Mouse (Mus musculus) midbrain, postnatal 0 days (tissue): ENCODE measurements around the gene Setd5. TPM values are rescaled to one million over a fixed set of nuclear protein-coding genes. Genes with fewer than 3 reads are reported as not detected.

Source experiments
- ATAC-seq: fragments of 200-750 bp; cut with Nextera tagmentation; 2 replicates; pipeline ENCODE4 v1.8.0; 2017; ENCODE audit warnings: moderate number of reproducible peaks, mild to moderate bottlenecking, moderate TSS enrichment, moderate library complexity; ENCODE audit not compliant: low FRiP score
- DNase-seq: peaks from one replicate; pipeline ENCODE4 v3.0.0-alpha.2; 2015; ENCODE audit warnings: low spot score
- H3K27ac ChIP-seq: fragments of 300-500 bp; sonication (generic); 2 replicates; pipeline ENCODE4 v1.5.1; 2014; ENCODE audit warnings: low read depth, mild to moderate bottlenecking, low read length, mixed read lengths
- H3K27me3 ChIP-seq: fragments of 300-500 bp; sonication (generic); 2 replicates; pipeline ENCODE4 v1.6.1; 2014; ENCODE audit warnings: low read length, control low read depth, mixed read lengths; ENCODE audit not compliant: insufficient read depth
- H3K36me3 ChIP-seq: fragments of 300-500 bp; sonication (generic); 2 replicates; pipeline ENCODE4 v1.6.1; 2014; ENCODE audit warnings: low read length, control low read depth, mixed read lengths; ENCODE audit not compliant: insufficient read depth
- H3K4me1 ChIP-seq: fragments of 300-500 bp; sonication (generic); 2 replicates; pipeline ENCODE4 v1.6.1; 2014; ENCODE audit warnings: mild to moderate bottlenecking, control low read depth, antibody characterized with exemption, low read length, mixed read lengths; ENCODE audit not compliant: insufficient read depth
- H3K4me2 ChIP-seq: fragments of 300-500 bp; sonication (generic); 2 replicates; pipeline ENCODE4 v1.6.1; 2014; ENCODE audit warnings: low read depth, mild to moderate bottlenecking, low read length, mixed read lengths; ENCODE audit not compliant: poor library complexity, severe bottlenecking
- H3K4me3 ChIP-seq: fragments of 300-500 bp; sonication (generic); 2 replicates; pipeline ENCODE4 v1.5.1; 2014; ENCODE audit warnings: low read depth, mild to moderate bottlenecking, low read length, moderate library complexity
- H3K9ac ChIP-seq: fragments of 300-500 bp; sonication (generic); replicated peaks from 2 replicates; pipeline ENCODE4 v1.6.1; 2014; ENCODE audit warnings: mild to moderate bottlenecking, low read length, moderate library complexity, mixed read lengths; ENCODE audit not compliant: poor library complexity, severe bottlenecking
- H3K9me3 ChIP-seq: fragments of 300-500 bp; sonication (generic); 2 replicates; pipeline ENCODE4 v1.6.1; 2016; ENCODE audit warnings: low read length, control low read depth
- CTCF ChIP-seq: IDR thresholded peaks from 2 replicates; pipeline ENCODE4 v1.5.1; 2016; ENCODE audit warnings: antibody characterized with exemption, mild to moderate bottlenecking
- WGBS: fragments of 180-500 bp; shearing (Covaris S2); extraction: QIAGEN DNeasy Blood & Tissue Kit; methylation state at CpG from one replicate; pipeline ENCODE4 v1.1.7; 2014; 5-methylcytosine and 5-hydroxymethylcytosine counted together
- polyA plus RNA-seq: library from polyadenylated mRNA; unstranded; fragments of >200 nt; fragmentation: Nextera tagmentation; extraction: Ambion mirVana; gene quantifications from 2 replicates; pipeline ENCODE4 v1.2.1, GENCODE M21; 2015
- total RNA-seq: library from RNA; depleted of rRNA; stranded (reverse); fragments of >200 nt; gene quantifications from 2 replicates; pipeline ENCODE4 v1.2.3, GENCODE M21; 2014; rRNA removed

Gene Setd5
- total and polyA plus RNA-seq, 2 experiments from 2014 or later: 50.6 to 103 TPM

DNA sequence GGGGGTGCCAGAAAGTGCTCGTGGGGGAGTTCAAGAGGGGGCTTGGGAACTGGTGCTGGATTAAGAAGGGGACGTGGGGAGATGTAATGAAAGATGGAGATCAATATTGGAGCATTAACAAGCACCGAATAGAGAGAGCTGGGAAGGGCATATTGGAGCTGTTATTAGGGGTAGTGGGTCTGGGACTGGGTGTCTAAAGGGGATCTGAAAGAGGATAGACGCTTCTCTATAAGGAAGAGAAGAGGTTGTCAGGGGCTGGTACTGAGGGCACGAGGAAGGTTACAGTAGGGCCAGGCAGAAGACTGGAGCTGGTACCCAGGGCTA, 117.3 kb downstream of the Setd5 start:
- Histone ChIP-seq H3K9me3 (no peaks in the 10 kb centered on the region), H3K4me3 (peak overlapping the region; percentile 83), H3K4me1 (peaks cover 18% of the 10 kb centered on the region), H3K27ac (peak overlapping the region; percentile 81), H3K36me3 (no peaks in the 10 kb centered on the region), H3K4me2 (peak overlapping the region; percentile 75), H3K27me3 (no peaks in the 10 kb centered on the region), H3K9ac (peak overlapping the region; percentile 93)
- no peak for TF ChIP-seq CTCF
- ATAC-seq: no peak
- no peak for DNase-seq
- WGBS: under 1% methylated on average over 5 of the region's 5 CpGs

DNA sequence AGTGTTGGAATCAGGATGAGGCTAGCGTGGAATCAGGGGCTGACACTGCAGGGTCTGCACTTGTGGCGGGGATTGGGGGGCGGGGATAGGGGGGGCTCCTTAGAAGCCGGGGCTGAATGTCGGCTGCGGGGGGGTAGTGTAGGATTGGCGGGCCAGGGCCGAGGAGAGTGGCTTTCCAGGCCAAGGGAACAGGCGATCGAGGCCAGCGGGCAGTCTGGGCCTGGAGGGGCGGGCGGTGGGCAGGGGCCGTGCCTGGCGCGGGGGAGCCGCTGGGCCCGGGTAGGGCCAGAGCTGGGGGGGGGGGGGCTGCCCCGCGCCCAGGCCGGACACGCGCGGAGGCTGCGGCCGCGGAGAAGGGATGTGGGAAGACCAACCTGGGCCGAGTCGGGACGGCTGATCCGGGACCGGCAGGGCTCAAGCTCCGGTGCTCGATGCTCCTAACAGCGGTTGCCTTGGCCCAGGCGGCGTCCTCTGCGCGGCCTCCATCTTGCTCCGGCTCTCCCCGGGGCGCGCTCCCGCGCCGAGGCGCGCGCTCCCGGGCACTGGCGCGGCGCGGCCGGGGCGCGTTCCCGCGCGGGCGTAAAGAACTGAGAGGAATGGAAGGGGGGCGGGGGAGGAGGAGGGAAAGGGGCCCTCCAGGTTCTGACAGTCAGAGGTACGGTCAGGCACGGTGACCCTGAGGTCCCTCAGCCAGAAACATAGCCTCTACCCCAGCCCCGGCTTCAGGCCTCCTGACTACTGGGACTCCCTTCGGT, 117.9 kb downstream of the Setd5 start, which contains the start of gene Lhfpl4:
Gene Lhfpl4 (minus strand): TSS at position 544 of the 755 bp plus-strand sequence.
- TF ChIP-seq CTCF: no peak
- no peaks in the 10 kb centered on the region for H3K36me3 ChIP-seq
- H3K27me3 ChIP-seq: no peaks in the 10 kb centered on the region
- DNase-seq (peak; percentile 75), ATAC-seq (peak; percentile 84)
- no peaks in the 10 kb centered on the region for H3K9me3 ChIP-seq
- WGBS: under 1% methylated on average over 36 of the region's 66 CpGs
- peak within 1 kb of the TSS; percentile 83 for H3K4me3 ChIP-seq
- peak within 1 kb of the TSS; percentile 81 for H3K27ac ChIP-seq
- H3K9ac ChIP-seq: peak within 1 kb of the TSS; percentile 93
- peaks cover 18% of the 10 kb centered on the region for H3K4me1 ChIP-seq
- peak within 1 kb of the TSS; percentile 75 for H3K4me2 ChIP-seq

DNA sequence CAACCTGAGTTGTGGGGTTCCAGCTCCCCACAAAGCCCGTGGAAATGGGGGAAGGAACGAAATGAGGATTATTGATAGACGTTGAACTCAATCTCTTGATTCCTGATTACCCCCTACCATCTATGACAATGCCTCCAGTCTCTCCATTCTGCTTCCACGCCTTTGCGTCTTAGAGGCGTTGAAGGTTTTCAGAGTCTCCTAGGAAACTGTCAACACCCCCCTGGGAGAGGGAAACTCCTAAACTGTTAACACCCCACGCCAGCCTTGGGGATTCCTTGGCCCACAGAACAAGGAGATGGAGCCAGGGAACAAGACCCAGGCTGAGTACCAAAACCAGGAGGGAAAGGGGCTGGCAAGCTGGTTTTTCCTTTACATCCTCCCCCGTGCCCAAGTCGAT, 118.4 kb downstream of the Setd5 start:
- Histone ChIP-seq H3K27me3 (no peaks in the 10 kb centered on the region), H3K4me2 (peak overlapping the region; percentile 75), H3K36me3 (no peaks in the 10 kb centered on the region), H3K9ac (peak overlapping the region; percentile 93), H3K4me1 (peaks cover 18% of the 10 kb centered on the region), H3K4me3 (peak overlapping the region; percentile 83), H3K27ac (peak overlapping the region; percentile 81), H3K9me3 (no peaks in the 10 kb centered on the region)
- peak; percentile 37 for DNase-seq
- TF ChIP-seq CTCF: no peak
- 0 out of 2 replicates have a peak, but pooled peaks have one; percentile 9 for ATAC-seq
- WGBS: 4% methylated on average over 9 of the region's 9 CpGs

Other genes starting within 250 kb of the Setd5 start
- gene Srgap3, start 130.1 kb upstream of the Setd5 start, total RNA-seq: 58.6 and 77.6 TPM in 2 replicates
- gene Srgap3, start 130.1 kb upstream of the Setd5 start, polyA plus RNA-seq: 20.9 and 29.8 TPM in 2 replicates
- 33.7 and 49.2 TPM in 2 replicates for gene Thumpd3, start 31.1 kb upstream of the Setd5 start, total RNA-seq
- gene Thumpd3, start 31.1 kb upstream of the Setd5 start, polyA plus RNA-seq: 38.3 and 40.5 TPM in 2 replicates
- 81.3 and 92.6 TPM in 2 replicates for gene Lhfpl4, start 118.0 kb downstream of the Setd5 start, total RNA-seq
- gene Lhfpl4, start 118.0 kb downstream of the Setd5 start, polyA plus RNA-seq: 56.6 and 66.1 TPM in 2 replicates
- 39.0 and 42.5 TPM in 2 replicates for gene Mtmr14, start 160.5 kb downstream of the Setd5 start, total RNA-seq
- 29.4 and 30.5 TPM in 2 replicates for gene Mtmr14, start 160.5 kb downstream of the Setd5 start, polyA plus RNA-seq
- 10.3 and 23.4 TPM in 2 replicates for gene Cpne9, start 204.9 kb downstream of the Setd5 start, total RNA-seq
- 7.9 and 9.1 TPM in 2 replicates for gene Cpne9, start 204.9 kb downstream of the Setd5 start, polyA plus RNA-seq
- gene Brpf1, start 229.8 kb downstream of the Setd5 start, total RNA-seq: 22.1 and 28.1 TPM in 2 replicates
- 9.0 and 10.0 TPM in 2 replicates for gene Brpf1, start 229.8 kb downstream of the Setd5 start, polyA plus RNA-seq
- 10.8 and 14.8 TPM in 2 replicates for gene Ogg1, start 249.6 kb downstream of the Setd5 start, total RNA-seq
- gene Ogg1, start 249.6 kb downstream of the Setd5 start, polyA plus RNA-seq: 7.3 and 8.9 TPM in 2 replicates